Mouse (Mus musculus): Measurements from ENCODE around the gene Zscan29.

GRCm38 (mm10) chr2:121127536-121127935 is 43.4 kb downstream of the Zscan29 start:
- TF ChIP-seq CTCF (IDR thresholded peaks at IDR 0.05; ENCODE audit: extremely low read depth, insufficient read depth, insufficient read length, insufficient replicate concordance) = no peak
- TF ChIP-seq POLR2A (IDR thresholded peaks at IDR 0.05; ENCODE audit: low read depth, low read length) = no peak

Measured in spleen, adult 2 months (tissue).